Mouse (Mus musculus): ENCODE data around the gene Necab2.

- TF ChIP-seq GATA1 (IDR thresholded peaks at IDR 0.05; ENCODE audit: low read length) (no peak), TAL1 (IDR thresholded peaks at IDR 0.05; ENCODE audit: low read length) (no peak)
Measured at GRCm38 (mm10) chr8:119432372-119432771, 14.1 kb upstream of the Necab2 start.
